Mouse (Mus musculus) gastrocnemius, postnatal 10 days (tissue): ENCODE measurements at regions not wholly inside any gene's neighbourhood (a gene's known extent, or its start where the extent isn't known, plus 50 kb on each side); places are given as distances from the start of the nearest gene placed in this dataset.

Experiments used
- DNase-seq: peaks from one replicate; pipeline ENCODE4 v3.0.0; 2021; ENCODE audit warnings: mixed read lengths

DNA sequence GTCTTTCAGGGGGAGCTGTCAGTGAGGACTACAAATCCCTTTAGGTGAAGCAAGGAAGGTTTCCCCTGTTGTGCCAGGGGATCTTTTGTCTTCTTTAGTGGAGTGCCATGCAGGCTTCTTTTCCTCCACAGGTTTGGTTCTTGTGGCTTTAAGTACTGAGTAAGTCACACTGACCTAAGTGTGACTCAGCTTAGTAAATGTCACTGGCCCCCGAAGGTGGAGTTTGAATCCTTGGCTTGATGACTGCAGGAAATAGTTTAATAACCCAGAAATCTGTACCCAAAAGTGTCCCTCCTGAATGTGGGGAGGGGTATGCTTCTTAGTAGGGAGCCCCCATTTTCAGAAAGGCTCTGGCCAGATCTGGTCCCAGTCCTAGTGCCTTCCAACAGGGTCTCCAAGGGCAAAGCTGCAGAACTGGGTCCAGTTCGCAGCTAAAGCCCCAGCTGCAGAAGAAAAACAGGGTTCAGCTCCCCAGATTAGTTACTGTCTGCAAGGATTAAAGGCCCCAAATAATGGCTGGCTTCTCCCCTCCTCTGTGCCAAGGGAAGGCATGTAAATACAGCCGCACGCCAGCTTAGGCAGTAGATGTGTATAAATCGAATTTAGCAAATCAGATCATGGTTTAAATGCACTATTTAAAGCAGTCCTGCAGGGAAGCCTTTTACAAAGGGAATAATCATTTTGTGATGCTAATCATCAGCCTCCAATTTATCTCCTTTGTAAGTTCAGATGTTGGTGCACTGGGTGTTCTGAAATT lies 51.6 kb upstream of the Polg start:
- no peak for DNase-seq

- no peak for DNase-seq
Measured at GRCm38 (mm10) chr7:79516287-79516686, 50.1 kb upstream of the Polg start.
